ENCODE assay signal across 10 mouse cellular contexts in genomic region chr1:159493720-159494499, GRCm38 (mm10). TPM values are rescaled to one million over a fixed set of nuclear protein-coding genes. Genes with fewer than 3 reads are reported as not detected.
DNase-seq lines count a peak whose midpoint lies in the region; ATAC-seq and TF ChIP-seq lines count a peak whose summit lies in the region.
"Had no signal": no experiment of that assay in that cellular context is flagged by ENCODE, and none has a peak within 500 bp of the region (broad histone marks: within the 10 kb centered on the region; RNA-seq: fewer than 3 reads in every experiment).

No protein-coding gene starts in this region.

- intact Hi-C loops in heart, postnatal 10 days (cut with DNase I) = no loop called here
- intact Hi-C loops in heart, postnatal 25 days (cut with DNase I) = no loop called here

- no peak overlapping the region for H3K27ac ChIP-seq in midbrain, embryonic 14.5 days (replicated peaks; ENCODE audit: low read depth, low read length)
- no peak overlapping the region for H3K27ac ChIP-seq in midbrain, embryonic 11.5 days (ENCODE audit: low read depth, low read length)
- no peak overlapping the region for H3K27ac ChIP-seq in forebrain, postnatal 0 days (ENCODE audit: low read depth, low read length)
- no peak overlapping the region for H3K27ac ChIP-seq in stomach, postnatal 0 days (replicated peaks)
- H3K27ac ChIP-seq: liver, embryonic 15.5 days had no signal

- no peak overlapping the region for H3K4me2 ChIP-seq in midbrain, embryonic 14.5 days (ENCODE audit: low read length)
- no peak overlapping the region for H3K4me2 ChIP-seq in midbrain, embryonic 11.5 days
- H3K4me2 ChIP-seq in forebrain, postnatal 0 days (ENCODE audit: low read depth) = no peak overlapping the region
- no peak overlapping the region for H3K4me2 ChIP-seq in stomach, postnatal 0 days (replicated peaks; ENCODE audit: low read depth)
- H3K4me2 ChIP-seq: liver, embryonic 15.5 days had no signal

- H3K9me3 ChIP-seq in midbrain, embryonic 14.5 days (ENCODE audit: control insufficient read depth, low read length) = no peaks in the 10 kb centered on the region
- H3K9me3 ChIP-seq in midbrain, embryonic 11.5 days (ENCODE audit: control insufficient read depth, low read length) = no peaks in the 10 kb centered on the region
- H3K9me3 ChIP-seq in forebrain, postnatal 0 days (ENCODE audit: low read length) = no peaks in the 10 kb centered on the region
- H3K9me3 ChIP-seq in stomach, postnatal 0 days (ENCODE audit: control insufficient read depth, low read length) = no peaks in the 10 kb centered on the region
- H3K9me3 ChIP-seq: liver, embryonic 15.5 days had no signal

- H3K4me3 ChIP-seq in midbrain, embryonic 14.5 days (replicated peaks; ENCODE audit: low read depth, low read length) = no peak overlapping the region
- no peak overlapping the region for H3K4me3 ChIP-seq in midbrain, embryonic 11.5 days (ENCODE audit: low read depth, low read length)
- no peak overlapping the region for H3K4me3 ChIP-seq in forebrain, postnatal 0 days (ENCODE audit: low read depth, low read length)
- no peak overlapping the region for H3K4me3 ChIP-seq in stomach, postnatal 0 days (ENCODE audit: low read depth, low read length)
- H3K4me3 ChIP-seq: liver, embryonic 15.5 days had no signal

- ATAC-seq in midbrain, embryonic 14.5 days (ENCODE audit: low FRiP score, low TSS enrichment) = peak; percentile 67; the same call in 1 of the 2 replicates
- ATAC-seq in midbrain, embryonic 11.5 days (ENCODE audit: low FRiP score) = no peak
- ATAC-seq in forebrain, postnatal 0 days = peak; percentile 67; the same call in 1 of the 2 replicates
- no peak for ATAC-seq in stomach, postnatal 0 days (ENCODE audit: low FRiP score, low TSS enrichment)

- no peaks in the 10 kb centered on the region for H3K4me1 ChIP-seq in midbrain, embryonic 14.5 days (ENCODE audit: control insufficient read depth, insufficient read depth, low read length)
- H3K4me1 ChIP-seq in midbrain, embryonic 11.5 days (ENCODE audit: control insufficient read depth, insufficient read depth, low read length) = no peaks in the 10 kb centered on the region
- H3K4me1 ChIP-seq in forebrain, postnatal 0 days (ENCODE audit: insufficient read depth) = 0 out of 2 replicates have a peak, but pooled peaks cover 6% of the 10 kb centered on the region
- no peaks in the 10 kb centered on the region for H3K4me1 ChIP-seq in stomach, postnatal 0 days (replicated peaks; ENCODE audit: control insufficient read depth, insufficient read depth)
- H3K4me1 ChIP-seq: liver, embryonic 15.5 days had no signal

- no peaks in the 10 kb centered on the region for H3K36me3 ChIP-seq in midbrain, embryonic 14.5 days (ENCODE audit: control insufficient read depth, insufficient read depth, low read length)
- H3K36me3 ChIP-seq in midbrain, embryonic 11.5 days (ENCODE audit: control insufficient read depth, insufficient read depth, low read length) = no peaks in the 10 kb centered on the region
- H3K36me3 ChIP-seq in forebrain, postnatal 0 days (ENCODE audit: insufficient read depth) = no peaks in the 10 kb centered on the region
- no peaks in the 10 kb centered on the region for H3K36me3 ChIP-seq in stomach, postnatal 0 days (ENCODE audit: control insufficient read depth, insufficient read depth, low read length)
- H3K36me3 ChIP-seq: liver, embryonic 15.5 days had no signal

- 61% methylated on average over 5 of the region's 5 CpGs for WGBS in midbrain, embryonic 14.5 days
- WGBS in midbrain, embryonic 11.5 days = 78% methylated on average over 5 of the region's 5 CpGs
- WGBS in forebrain, postnatal 0 days = 30% methylated on average over 5 of the region's 5 CpGs
- WGBS in stomach, postnatal 0 days = 72% methylated on average over 5 of the region's 5 CpGs

- TF ChIP-seq EP300 in stomach, postnatal 0 days (optimal IDR thresholded peaks at IDR 0.05) = no peak

- no peak overlapping the region for H3K9ac ChIP-seq in midbrain, embryonic 14.5 days (replicated peaks; ENCODE audit: low read length)
- H3K9ac ChIP-seq in midbrain, embryonic 11.5 days (ENCODE audit: low read length) = no peak overlapping the region
- H3K9ac ChIP-seq in forebrain, postnatal 0 days = no peak overlapping the region
- H3K9ac ChIP-seq in stomach, postnatal 0 days (ENCODE audit: low read length) = no peak overlapping the region
- H3K9ac ChIP-seq: liver, embryonic 15.5 days had no signal

- no peak for TF ChIP-seq CTCF in forebrain, postnatal 0 days (IDR thresholded peaks at IDR 0.05; ENCODE audit: low read depth)
- TF ChIP-seq CTCF in stomach, postnatal 0 days (IDR thresholded peaks at IDR 0.05; ENCODE audit: low read depth) = no peak

- H3K27me3 ChIP-seq in midbrain, embryonic 14.5 days (ENCODE audit: control insufficient read depth, insufficient read depth, low read length) = no peaks in the 10 kb centered on the region
- H3K27me3 ChIP-seq in midbrain, embryonic 11.5 days (ENCODE audit: control insufficient read depth, insufficient read depth, low read length) = no peaks in the 10 kb centered on the region
- no peaks in the 10 kb centered on the region for H3K27me3 ChIP-seq in forebrain, postnatal 0 days (ENCODE audit: insufficient read depth, low read length)
- H3K27me3 ChIP-seq in stomach, postnatal 0 days (ENCODE audit: control insufficient read depth, insufficient read depth, low read length) = no peaks in the 10 kb centered on the region
- H3K27me3 ChIP-seq: liver, embryonic 15.5 days had no signal

- peak; percentile 44 to 46 for DNase-seq in heart, postnatal 10 days
- DNase-seq in heart, postnatal 25 days (ENCODE audit: low spot score) = no peak
- DNase-seq in midbrain, embryonic 14.5 days = peak; percentile 58
- DNase-seq in midbrain, embryonic 11.5 days (ENCODE audit: low spot score, missing footprints) = no peak
- peak; percentile 27 for DNase-seq in forebrain, postnatal 0 days
- DNase-seq in kidney, postnatal 10 days = peak; percentile 14
- DNase-seq in urinary bladder, postnatal 36 days (ENCODE audit: low spot score in 2 of 2) = no peak
- no peak for DNase-seq in stomach, postnatal 0 days (ENCODE audit: low spot score)
- DNase-seq: cerebellum, adult 9-11 months had no signal

RNA-seq across cellular contexts. Expression of gene Tnr, which starts 29.7 kb away (rescaled TPM):
- under 1 TPM; 0.48 to 0.99 TPM for total RNA-seq in heart, postnatal 10 days (2021)
- under 1 TPM; 0.21 to 0.28 TPM for total RNA-seq in heart, postnatal 25 days (2021)
- polyA plus RNA-seq in midbrain, embryonic 14.5 days (2014; fragmentation: Nextera tagmentation; extraction: Ambion mirVana) = 4.4 and 4.6 TPM in 2 replicates
- 0.16 and 0.77 TPM in 2 replicates for polyA plus RNA-seq in midbrain, embryonic 11.5 days (2014; fragmentation: Nextera tagmentation; extraction: Ambion mirVana)
- 45.7 and 51.9 TPM in 2 replicates for total RNA-seq in forebrain, postnatal 0 days (2014; rRNA removed)
- 4.1 and 6.2 TPM in 2 replicates for polyA plus RNA-seq in forebrain, postnatal 0 days (2015; fragmentation: Nextera tagmentation; extraction: Ambion mirVana)
- 0.10 and 0.30 TPM in 2 replicates for polyA plus RNA-seq in stomach, postnatal 0 days (2015; fragmentation: Nextera tagmentation; extraction: Ambion mirVana)

Comparison
In these comparisons a context has a peak if more than half of its experiments do, and no peak if none do; other contexts are left out.
1. DNase-seq: peak in heart, postnatal 10 days (2 of 2), midbrain, embryonic 14.5 days (single experiment), forebrain, postnatal 0 days (single experiment) and kidney, postnatal 10 days (single experiment); none in heart, postnatal 25 days (single experiment), midbrain, embryonic 11.5 days (single experiment), urinary bladder, postnatal 36 days (0 of 2) and stomach, postnatal 0 days (single experiment).
2. ATAC-seq: peak in midbrain, embryonic 14.5 days (single experiment) and forebrain, postnatal 0 days (single experiment); none in midbrain, embryonic 11.5 days (single experiment) and stomach, postnatal 0 days (single experiment).